Mouse (Mus musculus) kidney, embryonic 15.5 days (tissue): ENCODE measurements around the gene Prrt1. TPM values are rescaled to one million over a fixed set of nuclear protein-coding genes. Genes with fewer than 3 reads are reported as not detected.

ENCODE experiments used
- ATAC-seq: fragments of 200-750 bp; cut with Nextera tagmentation; replicated peaks from 2 replicates; pipeline ENCODE4 v1.8.0; 2017; ENCODE audit warnings: moderate TSS enrichment; ENCODE audit not compliant: low FRiP score
- H3K27ac ChIP-seq: fragments of 300-500 bp; sonication (generic); 2 replicates; pipeline ENCODE4 v1.5.1; 2015; ENCODE audit warnings: mild to moderate bottlenecking, inconsistent platforms
- H3K27me3 ChIP-seq: fragments of 300-500 bp; sonication (generic); 2 replicates; pipeline ENCODE4 v1.6.1; 2015; ENCODE audit warnings: inconsistent platforms
- H3K36me3 ChIP-seq: fragments of 300-500 bp; sonication (generic); 2 replicates; pipeline ENCODE4 v1.6.1; 2015; ENCODE audit warnings: inconsistent platforms
- H3K4me1 ChIP-seq: fragments of 300-500 bp; sonication (generic); 2 replicates; pipeline ENCODE4 v1.6.1; 2015; ENCODE audit warnings: inconsistent platforms
- H3K4me2 ChIP-seq: fragments of 300-500 bp; sonication (generic); 2 replicates; pipeline ENCODE4 v1.6.1; 2015; ENCODE audit warnings: moderate library complexity, mild to moderate bottlenecking, inconsistent platforms
- H3K4me3 ChIP-seq: fragments of 300-500 bp; sonication (generic); replicated peaks from 2 replicates; pipeline ENCODE4 v1.5.1; 2015; ENCODE audit warnings: mild to moderate bottlenecking, inconsistent platforms
- H3K9ac ChIP-seq: fragments of 300-500 bp; sonication (generic); 2 replicates; pipeline ENCODE4 v1.6.1; 2015; ENCODE audit warnings: mild to moderate bottlenecking, inconsistent platforms
- H3K9me3 ChIP-seq: fragments of 300-500 bp; sonication (generic); replicated peaks from 2 replicates; pipeline ENCODE4 v1.6.1; 2016; ENCODE audit warnings: inconsistent platforms
- WGBS: fragments of 180-500 bp; shearing (Covaris S2); methylation state at CpG from one replicate; pipeline ENCODE4 v1.1.7; 2015; ENCODE audit warnings: mixed read lengths; 5-methylcytosine and 5-hydroxymethylcytosine counted together
- polyA plus RNA-seq: library from polyadenylated mRNA; unstranded; fragments of >200 nt; fragmentation: Nextera tagmentation; extraction: Ambion mirVana; gene quantifications from 2 replicates; pipeline ENCODE4 v1.2.1, GENCODE M21; 2015

The Prrt1 gene
- polyA plus RNA-seq, 1 experiment from 2014 or later, result 0.35 TPM

DNA sequence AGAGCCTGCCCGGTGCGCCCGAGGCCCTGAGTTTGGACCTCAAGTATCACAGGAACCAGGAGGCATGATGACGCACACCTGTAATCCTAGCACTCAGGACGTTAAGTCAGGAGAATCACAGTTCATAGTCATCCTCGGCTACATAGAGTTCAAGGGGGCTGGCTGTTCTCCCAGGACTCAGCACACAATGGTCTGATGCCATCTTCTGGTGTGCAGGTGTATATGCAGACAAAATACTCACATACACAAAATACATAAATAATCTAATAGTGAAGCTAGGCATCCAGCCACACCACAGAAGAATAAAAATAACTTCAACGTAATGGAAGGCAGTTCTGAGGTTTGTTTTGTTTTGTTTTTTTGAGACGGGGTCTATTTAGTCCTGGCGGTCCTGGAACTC lies 6.2 kb upstream of the Prrt1 start:
- no peak for ATAC-seq
- no peaks in the 10 kb centered on the region for H3K27me3 ChIP-seq
- no peaks in the 10 kb centered on the region for H3K9me3 ChIP-seq
- H3K9ac ChIP-seq, result no peak overlapping the region
- H3K4me2 ChIP-seq, result no peak overlapping the region
- 85% methylated on average over 9 of the region's 9 CpGs for WGBS
- H3K27ac ChIP-seq, result no peak overlapping the region
- H3K4me1 ChIP-seq, result peaks cover 22% of the 10 kb centered on the region
- H3K36me3 ChIP-seq, result peaks cover 67% of the 10 kb centered on the region
- H3K4me3 ChIP-seq, result no peak overlapping the region

DNA sequence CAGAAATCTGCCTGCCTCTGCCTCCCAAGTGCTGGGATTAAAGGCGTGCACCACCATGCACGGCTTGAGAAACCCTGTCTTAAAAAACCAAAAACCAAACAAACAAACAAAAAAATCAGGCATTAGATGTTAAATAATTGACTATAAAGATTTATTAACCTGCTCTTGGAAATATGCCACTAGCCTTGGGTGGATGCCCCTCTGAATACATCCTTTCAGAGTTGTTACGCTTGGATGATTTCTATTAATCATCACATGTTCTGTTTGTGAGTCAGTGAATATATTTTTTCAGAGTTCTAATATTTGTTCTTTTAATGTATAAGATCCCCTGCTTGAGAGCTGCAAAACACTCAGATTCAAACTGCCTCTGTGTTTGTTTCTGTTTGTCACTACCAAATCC lies 4.4 kb upstream of the Prrt1 start:
- Histone ChIP-seq H3K9ac (no peak overlapping the region), H3K4me1 (peaks cover 40% of the 10 kb centered on the region), H3K36me3 (peaks cover 53% of the 10 kb centered on the region), H3K9me3 (no peaks in the 10 kb centered on the region), H3K4me3 (no peak overlapping the region), H3K4me2 (no peak overlapping the region), H3K27ac (peak overlapping the region; percentile 22; the same call in 1 of the 2 replicates), H3K27me3 (peaks cover 4% of the 10 kb centered on the region)
- ATAC-seq, result no peak
- 87% methylated on average over 3 of the region's 3 CpGs for WGBS

DNA sequence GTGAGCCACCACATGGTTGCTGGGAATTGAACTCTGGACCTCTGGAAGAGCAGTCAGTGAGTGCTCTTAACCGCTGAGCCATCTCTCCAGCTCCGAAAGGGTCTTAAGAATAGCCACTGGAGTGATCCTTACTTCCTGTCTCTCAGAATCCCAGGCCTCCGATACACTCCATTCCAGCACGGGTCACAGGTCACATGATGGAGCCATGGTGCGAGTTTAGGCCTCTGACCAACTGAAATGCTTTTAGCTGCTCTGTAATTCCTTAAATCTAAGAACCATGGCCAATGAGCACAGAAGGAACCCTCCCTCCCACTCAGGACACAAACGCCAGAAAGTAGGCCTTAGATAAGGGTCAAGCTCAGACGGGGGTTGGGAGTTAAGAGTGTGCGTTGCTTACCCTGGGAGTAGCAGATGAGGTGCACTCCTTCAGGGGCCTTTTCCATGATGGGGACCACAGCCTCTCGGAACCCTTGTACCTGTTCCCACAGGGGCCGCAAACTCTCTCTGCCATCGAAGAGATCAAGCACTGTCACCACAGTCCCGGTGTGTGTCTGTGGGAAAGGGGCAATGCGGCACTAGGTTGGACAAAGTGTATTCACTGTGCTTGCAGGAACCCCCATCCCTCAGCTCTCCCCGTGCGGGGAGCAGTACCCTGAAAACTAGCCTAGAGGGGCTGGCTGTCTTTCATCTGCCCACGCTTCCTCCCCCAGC lies 3.1 kb upstream of the Prrt1 start:
- Histone ChIP-seq H3K9me3 (no peaks in the 10 kb centered on the region), H3K27me3 (peaks cover 17% of the 10 kb centered on the region), H3K36me3 (peaks cover 41% of the 10 kb centered on the region), H3K4me2 (peak overlapping the region; percentile 94), H3K27ac (peak overlapping the region; percentile 95), H3K4me1 (peaks cover 52% of the 10 kb centered on the region), H3K9ac (peak overlapping the region; percentile 72), H3K4me3 (peak overlapping the region; percentile 76)
- no peak for ATAC-seq
- 42% methylated on average over 16 of the region's 16 CpGs for WGBS

DNA sequence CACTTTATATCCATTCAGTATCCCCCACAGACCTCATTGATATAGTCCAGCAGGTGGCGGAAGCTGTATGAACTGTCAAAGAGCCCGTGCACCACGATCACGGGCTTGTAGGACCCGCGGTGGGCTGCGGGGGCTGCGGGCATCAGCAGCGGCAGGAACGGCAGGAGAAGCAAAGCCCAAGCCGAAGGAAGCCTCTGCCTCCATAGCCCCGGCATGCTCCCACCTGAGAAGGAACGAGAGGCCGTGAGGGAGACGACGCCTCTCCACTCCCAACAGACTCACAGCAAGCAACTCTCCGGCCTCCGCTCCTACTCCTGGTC lies 2.6 kb upstream of the Prrt1 start:
- Histone ChIP-seq H3K27me3 (peaks cover 22% of the 10 kb centered on the region), H3K4me3 (peak overlapping the region; percentile 76), H3K4me2 (peak overlapping the region; percentile 94), H3K4me1 (peaks cover 57% of the 10 kb centered on the region), H3K36me3 (peaks cover 35% of the 10 kb centered on the region), H3K9me3 (no peaks in the 10 kb centered on the region), H3K9ac (peak overlapping the region; percentile 72), H3K27ac (peak overlapping the region; percentile 95)
- under 1% methylated on average over 18 of the region's 18 CpGs for WGBS
- peak; percentile 43; the same call in 1 of the 2 replicates for ATAC-seq

DNA sequence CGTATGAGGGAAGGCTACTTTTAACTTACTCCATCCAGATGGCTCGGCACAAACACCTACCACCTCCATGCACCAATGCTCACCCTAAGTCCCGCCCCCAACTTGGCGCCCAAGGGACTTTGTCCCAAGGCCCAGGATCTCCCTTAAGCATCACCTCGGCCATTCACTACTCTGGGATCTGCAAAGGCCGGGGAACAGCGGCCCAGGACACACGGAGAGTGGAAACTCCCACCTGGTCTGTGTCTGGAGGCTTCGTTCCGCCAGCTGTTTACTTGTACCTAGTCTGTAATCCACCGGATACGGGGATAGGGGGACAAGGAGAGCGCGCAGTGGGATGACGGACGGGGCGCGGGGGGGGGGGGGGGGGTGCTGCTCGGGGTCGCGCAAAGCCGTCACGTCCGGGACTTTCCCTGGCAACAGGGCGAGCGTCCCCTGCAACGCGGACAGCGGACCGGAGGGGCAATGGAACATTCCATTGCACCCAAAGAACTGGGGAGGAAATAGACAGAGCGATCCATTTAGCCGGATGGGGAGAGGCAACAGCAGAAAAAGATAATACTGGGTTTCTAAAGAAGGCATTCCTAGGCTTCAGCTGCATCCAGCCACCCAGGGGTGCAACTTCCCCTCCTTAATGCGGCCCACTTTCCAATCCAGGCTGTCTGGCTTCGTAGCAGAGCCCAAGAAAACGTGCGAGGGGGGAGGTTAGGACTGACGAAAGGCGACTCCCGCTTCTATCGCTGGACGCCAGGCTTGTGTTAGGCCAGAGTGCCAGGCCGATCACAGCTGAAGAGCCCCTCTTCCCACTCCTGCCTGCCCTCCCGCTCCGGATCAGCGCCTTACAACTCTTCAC lies 2.0 kb upstream of the Prrt1 start:
- Histone ChIP-seq H3K27me3 (peaks cover 28% of the 10 kb centered on the region), H3K27ac (peak overlapping the region; percentile 95), H3K4me2 (peak overlapping the region; percentile 94), H3K4me3 (peak overlapping the region; percentile 76), H3K4me1 (peaks cover 63% of the 10 kb centered on the region), H3K9ac (peak overlapping the region; percentile 72), H3K36me3 (peaks cover 30% of the 10 kb centered on the region), H3K9me3 (no peaks in the 10 kb centered on the region)
- WGBS, result under 1% methylated on average over 45 of the region's 45 CpGs
- ATAC-seq, result peak; percentile 79

DNA sequence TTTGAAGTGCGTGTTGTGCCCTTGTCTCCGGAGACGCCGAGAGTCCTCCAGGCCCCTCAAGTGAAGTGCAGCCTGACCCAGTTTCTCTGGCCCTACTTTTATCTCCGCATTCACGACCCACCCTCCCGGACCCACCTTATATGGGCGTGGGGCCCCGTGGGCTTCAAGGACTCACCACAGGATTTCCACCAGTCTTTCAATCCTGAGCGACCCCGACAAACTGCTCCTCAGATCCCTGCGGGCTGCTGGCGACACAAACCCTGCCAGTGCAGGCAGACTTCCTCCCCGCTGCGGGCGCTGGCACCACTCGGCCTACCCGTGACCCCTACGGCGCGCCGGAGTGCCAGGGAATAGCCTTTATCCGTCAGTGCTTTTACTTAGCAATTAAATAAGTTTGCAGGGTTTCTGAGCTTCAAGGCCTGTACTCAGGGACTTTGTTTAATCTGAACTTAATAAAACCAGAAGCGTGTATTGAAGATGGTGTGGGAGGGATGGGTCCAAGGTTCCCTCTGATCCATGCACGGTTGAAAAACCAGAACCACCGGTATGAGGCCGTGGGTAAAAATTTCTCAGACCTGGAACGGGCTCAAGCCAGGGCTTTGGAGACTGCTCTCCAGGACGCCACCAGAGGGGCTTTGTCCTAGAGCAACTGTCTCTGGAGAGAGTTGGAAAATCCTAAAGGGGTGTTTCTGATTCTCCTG lies 1.2 kb upstream of the Prrt1 start, which contains the start of gene Ppt2:
Gene Ppt2, minus strand, starts transcription at position 568 of the 701 bp plus-strand sequence.
- Histone ChIP-seq H3K36me3 (peaks cover 22% of the 10 kb centered on the region), H3K4me1 (peaks cover 70% of the 10 kb centered on the region), H3K27ac (peak within 1 kb of the TSS; percentile 95), H3K9me3 (no peaks in the 10 kb centered on the region), H3K9ac (peak within 1 kb of the TSS; percentile 46), H3K4me3 (peak within 1 kb of the TSS; percentile 76), H3K4me2 (peak within 1 kb of the TSS; percentile 94), H3K27me3 (peaks cover 28% of the 10 kb centered on the region)
- WGBS, result 3% methylated on average over 29 of the region's 29 CpGs
- peak; percentile 20 for ATAC-seq

DNA sequence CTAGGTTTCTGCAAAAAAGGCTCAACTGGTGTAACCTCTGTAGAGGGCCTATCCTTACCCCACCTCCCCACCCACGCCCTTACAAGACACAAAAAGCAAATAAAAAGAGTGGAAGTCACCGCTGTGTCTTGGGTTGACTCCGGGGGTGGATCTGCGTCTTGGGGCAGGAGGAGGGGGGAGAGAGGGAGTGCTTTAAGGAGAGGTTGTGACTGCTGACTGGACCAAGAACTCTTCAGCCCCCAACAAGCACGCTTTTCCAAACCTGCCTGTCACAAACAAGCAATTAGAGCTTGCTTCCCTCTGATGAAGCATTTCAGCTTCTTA lies 727 bp upstream of the Prrt1 start:
- Histone ChIP-seq H3K4me2 (peak overlapping the region; percentile 94), H3K36me3 (peaks cover 17% of the 10 kb centered on the region), H3K9ac (peak overlapping the region; percentile 46), H3K9me3 (no peaks in the 10 kb centered on the region), H3K27me3 (peaks cover 28% of the 10 kb centered on the region), H3K27ac (peak overlapping the region; percentile 95), H3K4me1 (peaks cover 70% of the 10 kb centered on the region), H3K4me3 (peak overlapping the region; percentile 76)
- ATAC-seq, result no peak
- WGBS, result 24% methylated on average over 5 of the region's 5 CpGs

DNA sequence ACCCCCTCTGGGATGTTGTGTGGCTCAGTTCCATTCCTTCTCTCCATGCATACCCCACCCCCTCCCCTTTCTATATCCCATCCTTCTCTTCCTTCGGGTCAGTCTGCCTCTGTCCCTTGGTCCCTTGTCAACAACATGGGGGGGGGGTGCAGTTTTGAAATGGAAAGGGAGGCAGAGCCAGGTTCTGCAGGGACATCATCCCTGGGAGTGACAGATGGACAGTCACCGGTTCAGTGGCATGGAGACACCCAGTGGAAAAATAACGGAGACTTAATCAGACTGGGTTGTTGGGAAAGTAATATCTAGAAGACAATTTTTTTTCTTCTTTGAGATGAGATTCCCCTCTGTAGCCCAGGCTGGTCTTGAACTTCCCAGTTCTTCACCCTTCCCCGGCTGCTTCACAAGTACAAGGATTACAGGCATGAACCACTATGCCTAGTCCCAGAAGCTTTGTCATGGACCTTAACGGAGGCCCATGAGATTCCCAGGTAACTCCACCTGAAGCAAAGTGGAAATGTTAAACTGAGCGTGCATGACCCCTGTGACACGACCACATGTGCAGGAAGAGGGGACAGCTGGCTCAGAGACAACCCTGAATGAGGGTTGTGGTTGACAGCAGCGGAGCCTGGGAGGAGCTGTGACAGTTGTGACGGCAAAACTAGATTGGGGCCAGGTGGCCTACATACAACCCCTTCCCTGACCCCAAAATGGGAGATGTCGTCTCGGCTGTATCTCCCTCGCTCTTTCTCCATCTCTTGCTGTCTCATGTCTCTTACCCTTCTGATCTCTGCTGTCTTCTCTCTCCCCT lies 667 bp downstream of the Prrt1 start:
- no peak for ATAC-seq
- Histone ChIP-seq H3K27ac (no peak overlapping the region), H3K4me3 (peak overlapping the region; percentile 76), H3K4me1 (peaks cover 70% of the 10 kb centered on the region), H3K36me3 (peaks cover 7% of the 10 kb centered on the region), H3K4me2 (peak overlapping the region; percentile 94), H3K9me3 (no peaks in the 10 kb centered on the region), H3K9ac (no peak overlapping the region), H3K27me3 (peaks cover 28% of the 10 kb centered on the region)
- 14% methylated on average over 12 of the region's 12 CpGs for WGBS

DNA sequence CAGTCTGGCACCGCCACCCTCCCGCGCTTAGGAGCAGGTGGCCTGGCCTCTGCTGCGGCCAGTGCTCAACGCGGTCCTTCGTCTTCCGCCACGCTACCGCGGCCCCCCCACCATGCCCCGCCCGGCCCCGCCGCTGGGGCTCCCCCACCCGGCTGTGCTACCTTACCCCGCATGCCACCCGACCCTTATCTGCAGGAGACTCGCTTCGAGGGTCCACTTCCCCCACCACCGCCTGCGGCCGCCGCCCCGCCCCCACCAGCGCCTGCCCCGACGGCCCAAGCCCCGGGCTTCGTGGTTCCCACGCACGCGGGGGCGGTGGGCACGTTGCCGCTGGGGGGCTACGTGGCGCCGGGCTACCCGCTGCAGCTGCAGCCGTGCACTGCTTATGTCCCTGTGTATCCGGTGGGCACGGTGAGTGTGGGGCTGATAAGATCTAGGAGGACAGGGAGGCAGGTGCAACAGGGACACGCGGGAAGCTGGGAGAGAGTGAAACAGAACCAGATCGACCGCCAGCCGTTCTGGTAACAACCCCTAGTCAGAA lies 1.5 kb downstream of the Prrt1 start:
- Histone ChIP-seq H3K4me3 (peak overlapping the region; percentile 48), H3K27me3 (peaks cover 28% of the 10 kb centered on the region), H3K9me3 (no peaks in the 10 kb centered on the region), H3K27ac (no peak overlapping the region), H3K4me1 (peaks cover 63% of the 10 kb centered on the region), H3K36me3 (no peaks in the 10 kb centered on the region), H3K4me2 (peak overlapping the region; percentile 94), H3K9ac (peak overlapping the region; percentile 7; the same call in 1 of the 2 replicates)
- ATAC-seq, result no peak
- 2% methylated on average over 48 of the region's 48 CpGs for WGBS

DNA sequence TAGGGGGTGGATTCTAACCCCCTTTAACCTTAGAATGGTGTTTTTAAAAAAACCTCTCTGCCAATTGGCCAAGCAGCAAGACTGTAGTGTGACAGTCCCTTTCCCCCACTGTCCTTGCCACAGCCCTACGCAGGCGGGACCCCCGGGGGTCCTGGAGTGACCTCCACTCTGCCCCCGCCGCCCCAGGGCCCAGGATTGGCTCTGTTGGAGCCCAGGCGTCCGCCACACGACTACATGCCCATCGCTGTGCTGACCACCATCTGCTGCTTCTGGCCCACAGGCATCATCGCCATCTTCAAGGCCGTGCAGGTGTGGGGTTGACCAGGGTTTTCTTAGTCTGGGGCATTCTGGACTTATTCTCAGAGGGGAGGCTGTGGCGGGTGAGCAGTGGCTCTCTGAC lies 2.3 kb downstream of the Prrt1 start:
- Histone ChIP-seq H3K4me1 (peaks cover 55% of the 10 kb centered on the region), H3K27ac (no peak overlapping the region), H3K9me3 (no peaks in the 10 kb centered on the region), H3K27me3 (peaks cover 28% of the 10 kb centered on the region), H3K9ac (peak overlapping the region; percentile 38; the same call in 1 of the 2 replicates), H3K4me3 (peak overlapping the region; percentile 48), H3K4me2 (peak overlapping the region; percentile 94), H3K36me3 (no peaks in the 10 kb centered on the region)
- WGBS, result 7% methylated on average over 12 of the region's 12 CpGs
- ATAC-seq, result no peak

DNA sequence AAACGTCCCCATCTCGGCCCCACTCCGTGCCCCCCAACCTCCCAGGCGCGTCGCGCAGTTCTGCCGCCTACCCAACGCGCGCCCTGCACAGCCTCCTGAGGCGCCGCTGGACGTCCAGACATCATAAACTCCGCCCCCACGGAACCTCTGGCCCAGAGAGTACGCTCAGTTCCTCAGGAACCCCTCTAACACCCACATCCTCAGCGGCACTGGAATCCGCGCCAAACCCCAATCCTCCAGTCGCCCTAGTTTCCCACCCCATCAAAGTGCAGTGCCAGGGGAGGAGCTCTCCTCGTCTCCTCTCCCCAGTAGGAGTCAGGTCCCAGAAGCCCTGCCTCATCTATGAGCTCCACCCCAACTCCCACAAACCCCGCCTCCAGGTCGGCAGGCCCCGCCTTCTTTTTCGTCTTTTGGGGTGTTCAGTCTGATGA lies 2.9 kb downstream of the Prrt1 start:
- peaks cover 52% of the 10 kb centered on the region for H3K4me1 ChIP-seq
- H3K27ac ChIP-seq, result no peak overlapping the region
- H3K9ac ChIP-seq, result peak overlapping the region; percentile 38; the same call in 1 of the 2 replicates
- H3K27me3 ChIP-seq, result peaks cover 28% of the 10 kb centered on the region
- H3K4me2 ChIP-seq, result peak overlapping the region; percentile 94
- 1% methylated on average over 26 of the region's 26 CpGs for WGBS
- peak overlapping the region; percentile 48 for H3K4me3 ChIP-seq
- H3K36me3 ChIP-seq, result no peaks in the 10 kb centered on the region
- ATAC-seq, result peak; percentile 47
- no peaks in the 10 kb centered on the region for H3K9me3 ChIP-seq
